Mouse (Mus musculus): ENCODE results near the gene Mex3d. TPM values are rescaled to one million over a fixed set of nuclear protein-coding genes. Genes with fewer than 3 reads are reported as not detected.

The Mex3d gene
- total RNA-seq, 2 experiments from 2014 or later = 4.7 to 5.1 TPM

GRCm38 (mm10) chr10:80342749-80343424 is 44.6 kb downstream of the Mex3d start:
- Histone ChIP-seq H3K4me3 (peak overlapping the region; percentile 70), H3K27ac (peak overlapping the region; percentile 86)
- intact Hi-C loops (cut with DNase I) = loop anchor here (5.0 kb wide), 1 partner anchor 34 kb away; no protein-coding TSS in a partner anchor
- no peak for TF ChIP-seq CTCF (IDR thresholded peaks at IDR 0.05)
- peak; percentile 57 for DNase-seq

- intact Hi-C loops (cut with DNase I) = loop anchor here (5.0 kb wide), 1 partner anchor 35 kb away; no protein-coding TSS in a partner anchor
- TF ChIP-seq CTCF (IDR thresholded peaks at IDR 0.05) = no peak
- H3K4me3 ChIP-seq = peak overlapping the region; percentile 70
Observed at GRCm38 (mm10) chr10:80342305-80342748, 45.1 kb downstream of the Mex3d start.

GRCm38 (mm10) chr10:80341491-80342304 is 45.8 kb downstream of the Mex3d start:
- no peak overlapping the region for H3K4me3 ChIP-seq
- H3K27ac ChIP-seq = no peak overlapping the region
- no peak for TF ChIP-seq CTCF (IDR thresholded peaks at IDR 0.05)
- intact Hi-C loops (cut with DNase I) = loop anchor here (5.0 kb wide), 1 partner anchor 36 kb away; no protein-coding TSS in a partner anchor
- DNase-seq = peak; percentile 31

More at GRCm38 (mm10) chr10:80342305-80342748, 45.1 kb downstream of the Mex3d start:
- DNase-seq = no peak
- peak overlapping the region; percentile 86; the same call in 1 of the 2 replicates for H3K27ac ChIP-seq

GRCm38 (mm10) chr10:80341026-80341425 is 46.4 kb downstream of the Mex3d start:
- no peak for DNase-seq
- intact Hi-C loops (cut with DNase I) = loop anchor here (5.0 kb wide), 1 partner anchor 36 kb away; no protein-coding TSS in a partner anchor
- TF ChIP-seq CTCF (IDR thresholded peaks at IDR 0.05) = no peak
- Histone ChIP-seq H3K4me3 (no peak overlapping the region), H3K27ac (peak overlapping the region; percentile 44; the same call in 1 of the 2 replicates)

- peak overlapping the region; percentile 44 for H3K27ac ChIP-seq
- intact Hi-C loops (cut with DNase I) = loop anchor here (5.0 kb wide), 1 partner anchor 37 kb away; no protein-coding TSS in a partner anchor
- peak overlapping the region; percentile 54 for H3K4me3 ChIP-seq
- peak; percentile 97; the same call in 1 of the 2 replicates for TF ChIP-seq CTCF (IDR thresholded peaks at IDR 0.05)
- DNase-seq = peak; percentile 90
Observed at GRCm38 (mm10) chr10:80339941-80340750, 47.3 kb downstream of the Mex3d start.

- no peak for DNase-seq
- no peak overlapping the region for H3K4me3 ChIP-seq
- TF ChIP-seq CTCF (IDR thresholded peaks at IDR 0.05) = no peak
- intact Hi-C loops (cut with DNase I) = no loop called here
- no peak overlapping the region for H3K27ac ChIP-seq
Observed at GRCm38 (mm10) chr10:80336263-80336662, 51.2 kb downstream of the Mex3d start.

- intact Hi-C loops (cut with DNase I) = no loop called here
- H3K27ac ChIP-seq = no peak overlapping the region
- TF ChIP-seq CTCF (IDR thresholded peaks at IDR 0.05) = no peak
- no peak for DNase-seq
- H3K4me3 ChIP-seq = no peak overlapping the region
Observed at GRCm38 (mm10) chr10:80332525-80332989, 54.9 kb downstream of the Mex3d start.

GRCm38 (mm10) chr10:80331636-80332524 is 55.6 kb downstream of the Mex3d start:
- H3K27ac ChIP-seq = no peak overlapping the region
- TF ChIP-seq CTCF (IDR thresholded peaks at IDR 0.05) = no peak
- intact Hi-C loops (cut with DNase I) = no loop called here

GRCm38 (mm10) chr10:80330888-80331287 is 56.6 kb downstream of the Mex3d start:
- DNase-seq = no peak
- Histone ChIP-seq H3K4me3 (no peak overlapping the region), H3K27ac (no peak overlapping the region)
- intact Hi-C loops (cut with DNase I) = no loop called here
- no peak for TF ChIP-seq CTCF (IDR thresholded peaks at IDR 0.05)

More at GRCm38 (mm10) chr10:80331636-80332524, 55.6 kb downstream of the Mex3d start:
- DNase-seq = no peak
- no peak overlapping the region for H3K4me3 ChIP-seq

Small RNA genes lying within 50 kb of the gene (microRNA-seq; reads per million reads assigned to microRNA genes)
- gene Gm22721 = not detected

Other genes with a start within 250 kb of the Mex3d start
- 100 to 1,000 TPM; 535 to 725 TPM for gene Atp5d, start 249.0 kb downstream of the Mex3d start, total RNA-seq (2021)
- gene Cbarp, start 246.8 kb downstream of the Mex3d start, total RNA-seq (2021) = 1 to 10 TPM; 1.8 to 2.3 TPM
- 10 to 100 TPM; 34.3 to 39.8 TPM for gene Midn, start 239.4 kb downstream of the Mex3d start, total RNA-seq (2021)
- 10 to 100 TPM; 22.1 to 30.7 TPM for gene Cirbp, start 221.7 kb downstream of the Mex3d start, total RNA-seq (2021)
- gene 1600002K03Rik, start 214.7 kb downstream of the Mex3d start, total RNA-seq (2021) = 1 to 10 TPM; 6.6 to 7.1 TPM
- gene Efna2, start 208.2 kb downstream of the Mex3d start, total RNA-seq (2021) = under 1 TPM; 0.23 to 0.73 TPM
- 10 to 100 TPM; 12.2 to 19.2 TPM for gene Mum1, start 161.2 kb downstream of the Mex3d start, total RNA-seq (2021)
- 100 to 1,000 TPM; 496 to 663 TPM for gene Ndufs7, start 138.5 kb downstream of the Mex3d start, total RNA-seq (2021)
- 10 to 100 TPM; 14.0 to 28.5 TPM for gene Gamt, start 126.6 kb downstream of the Mex3d start, total RNA-seq (2021)
- 10 to 100 TPM; 34.2 to 38.4 TPM for gene Dazap1, start 126.2 kb downstream of the Mex3d start, total RNA-seq (2021)
- gene Rps15, start 95.2 kb downstream of the Mex3d start, total RNA-seq (2021) = 100 to 1,000 TPM; 634 to 773 TPM
- gene Apc2, start 91.7 kb downstream of the Mex3d start, total RNA-seq (2021) = under 1 TPM; 0.20 to 0.77 TPM
- gene 2310011J03Rik, start 67.1 kb downstream of the Mex3d start, total RNA-seq (2021) = 1 to 10 TPM; 5.7 to 8.1 TPM
- gene Pcsk4, start 58.2 kb downstream of the Mex3d start, total RNA-seq (2021) = 1 to 10 TPM in 1 of 2 experiments, under 1 TPM in 1; 0.84 to 1.0 TPM
- 1 to 10 TPM; 1.5 to 2.5 TPM for gene Reep6, start 57.7 kb downstream of the Mex3d start, total RNA-seq (2021)
- 10 to 100 TPM; 26.2 to 43.3 TPM for gene Adamtsl5, start 39.2 kb downstream of the Mex3d start, total RNA-seq (2021)
- under 1 TPM; 0.10 to 0.45 TPM for gene Plk5, start 31.2 kb downstream of the Mex3d start, total RNA-seq (2021)
- 100 to 1,000 TPM; 105 to 116 TPM for gene Mbd3, start 11.9 kb upstream of the Mex3d start, total RNA-seq (2021)
- 1,000 to 10,000 TPM in 1 of 2 experiments, 100 to 1,000 TPM in 1; 776 to 1,068 TPM for gene Uqcr11, start 19.2 kb upstream of the Mex3d start, total RNA-seq (2021)
- gene Tcf3, start 46.0 kb upstream of the Mex3d start, total RNA-seq (2021) = 10 to 100 TPM; 11.1 to 12.0 TPM
- not detected for gene Onecut3, start 107.2 kb upstream of the Mex3d start, total RNA-seq (2021)
- not detected for gene Atp8b3, start 151.5 kb upstream of the Mex3d start, total RNA-seq (2021)
- 10 to 100 TPM in 1 of 2 experiments, 1 to 10 TPM in 1; 9.8 to 10.4 TPM for gene Rexo1, start 173.9 kb upstream of the Mex3d start, total RNA-seq (2021)
- 1 to 10 TPM in 1 of 2 experiments, under 1 TPM in 1; 0.92 to 1.9 TPM for gene Klf16, start 189.7 kb upstream of the Mex3d start, total RNA-seq (2021)
- 10 to 100 TPM; 60.6 to 61.7 TPM for gene Abhd17a, start 202.7 kb upstream of the Mex3d start, total RNA-seq (2021)
- gene Scamp4, start 215.2 kb upstream of the Mex3d start, total RNA-seq (2021) = 10 to 100 TPM; 17.0 to 17.5 TPM
- under 1 TPM; 0.48 to 0.89 TPM for gene Adat3, start 215.2 kb upstream of the Mex3d start, total RNA-seq (2021)
- under 1 TPM; 0.28 to 0.38 TPM for gene Gm49322, start 218.4 kb upstream of the Mex3d start, total RNA-seq (2021)
- gene Csnk1g2, start 235.2 kb upstream of the Mex3d start, total RNA-seq (2021) = 100 to 1,000 TPM; 101 to 105 TPM